Mouse (Mus musculus): ENCODE data around the gene H2-M10.3.

GRCm38 (mm10) chr17:36315689-36316253 is 52.4 kb downstream of the H2-M10.3 start:
- TF ChIP-seq CTCF (IDR thresholded peaks at IDR 0.05; ENCODE audit: borderline replicate concordance, extremely low read depth, insufficient read depth, insufficient read length) (no peak), POLR2A (IDR thresholded peaks at IDR 0.05; ENCODE audit: borderline replicate concordance, extremely low read depth, insufficient read depth, insufficient read length, poor library complexity, severe bottlenecking) (no peak)

All from brain, embryonic 14.5 days (tissue).